Mouse (Mus musculus): ENCODE results near the gene Esrrb.

DNA sequence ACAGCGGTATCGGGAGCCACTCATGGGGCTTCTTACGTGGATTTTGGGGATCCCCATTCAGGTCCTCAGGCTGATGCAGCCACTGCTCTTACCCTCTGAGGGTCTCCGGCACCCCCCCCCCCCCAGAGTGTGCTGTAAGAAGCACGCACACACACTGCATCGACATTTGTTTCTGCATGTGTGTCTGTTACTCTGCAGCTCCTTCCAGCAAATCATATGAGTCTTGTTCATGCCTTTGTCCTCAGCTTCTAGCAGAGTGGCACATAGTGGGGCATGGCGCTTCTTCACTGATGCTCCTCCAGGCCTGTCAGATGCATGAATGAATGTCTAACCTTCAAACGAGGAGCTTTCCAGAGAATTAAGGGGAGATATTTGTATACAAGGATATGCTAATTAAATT is 11.4 kb upstream of the Esrrb start:
- TF ChIP-seq CHD2 (IDR thresholded peaks at IDR 0.05; ENCODE audit: low read depth, low read length) (no peak), MAFK (IDR thresholded peaks at IDR 0.05; ENCODE audit: insufficient read depth, low read depth, low read length) (no peak), HCFC1 (IDR thresholded peaks at IDR 0.05; ENCODE audit: borderline replicate concordance, insufficient read depth, low read length) (no peak), ZC3H11A (IDR thresholded peaks at IDR 0.05; ENCODE audit: borderline replicate concordance, low read depth, low read length) (no peak)

Data from ES-E14 (cell line).